Mouse (Mus musculus): ENCODE measurements around the gene Pdcl2. TPM values are rescaled to one million over a fixed set of nuclear protein-coding genes. Genes with fewer than 3 reads are reported as not detected.
A peak's percentile ranks its signal among the peaks of the same experiment; 100 is the strongest.

Gene Pdcl2
- total RNA-seq, 1 experiment: 2.0 TPM

- TF ChIP-seq ZNF384 (IDR thresholded peaks at IDR 0.05; ENCODE audit: low read depth, low read length): no peak
- TF ChIP-seq CHD2 (IDR thresholded peaks at IDR 0.05; ENCODE audit: low read depth, low read length): peak; percentile 62
- Histone ChIP-seq H3K9ac (ENCODE audit: insufficient read depth, low read depth, low read length, poor library complexity, severe bottlenecking) (no peak overlapping the region), H3K4me3 (ENCODE audit: insufficient read depth in 1 of 2, low read depth in 1 of 2, low read length in 2 of 2, poor library complexity in 1 of 2, severe bottlenecking in 1 of 2) (no peak overlapping the region), H3K9me3 (ENCODE audit: control insufficient read depth, insufficient read depth, low read depth, low read length) (no peaks in the 10 kb centered on the region), H3K36me3 (ENCODE audit: control insufficient read depth, insufficient read depth, low read length, poor library complexity, severe bottlenecking) (peaks cover under 1% of the 10 kb centered on the region; the same call in 1 of the 2 replicates), H3K4me1 (ENCODE audit: control insufficient read depth in 2 of 2, insufficient read depth in 2 of 2, low read length in 2 of 2, poor library complexity in 1 of 2) (peaks cover 13 to 20% of the 10 kb centered on the region in 2 experiments), H3K27ac (ENCODE audit: insufficient read depth, low read depth, low read length, poor library complexity, severe bottlenecking) (no peak overlapping the region)
- in situ Hi-C loops (cut with MboI; ENCODE audit: low sequenced_read_pairs in 2 of 2, unreplicated experiment in 2 of 2): no loop called here
- DNase-seq (ENCODE audit: low read depth, low spot score): peak; percentile 91
These were observed 45.3 kb downstream of the Pdcl2 start for GRCm38 (mm10) chr5:76285699-76286098.

- no peak overlapping the region for H3K27ac ChIP-seq (ENCODE audit: insufficient read depth, low read depth, low read length, poor library complexity, severe bottlenecking)
- H3K4me1 ChIP-seq (ENCODE audit: control insufficient read depth in 2 of 2, insufficient read depth in 2 of 2, low read length in 2 of 2, poor library complexity in 1 of 2): peaks cover 10 to 20% of the 10 kb centered on the region in 2 experiments
- H3K9ac ChIP-seq (ENCODE audit: insufficient read depth, low read depth, low read length, poor library complexity, severe bottlenecking): no peak overlapping the region
- no peak overlapping the region for H3K4me3 ChIP-seq (ENCODE audit: insufficient read depth in 1 of 2, low read depth in 1 of 2, low read length in 2 of 2, poor library complexity in 1 of 2, severe bottlenecking in 1 of 2)
- peaks cover 3% of the 10 kb centered on the region; the same call in 1 of the 2 replicates for H3K36me3 ChIP-seq (ENCODE audit: control insufficient read depth, insufficient read depth, low read length, poor library complexity, severe bottlenecking)
- in situ Hi-C loops (cut with MboI; ENCODE audit: low sequenced_read_pairs in 2 of 2, unreplicated experiment in 2 of 2): no loop called here
- no peak for DNase-seq (ENCODE audit: low read depth, low spot score)
- TF ChIP-seq ZC3H11A (IDR thresholded peaks at IDR 0.05; ENCODE audit: borderline replicate concordance, low read depth, low read length) (no peak), HCFC1 (IDR thresholded peaks at IDR 0.05; ENCODE audit: borderline replicate concordance, insufficient read depth, low read length) (no peak), MAFK (IDR thresholded peaks at IDR 0.05; ENCODE audit: insufficient read depth, low read depth, low read length) (no peak), CHD2 (IDR thresholded peaks at IDR 0.05; ENCODE audit: low read depth, low read length) (no peak), ZNF384 (IDR thresholded peaks at IDR 0.05; ENCODE audit: low read depth, low read length) (no peak)
- H3K9me3 ChIP-seq (ENCODE audit: control insufficient read depth, insufficient read depth, low read depth, low read length): peaks cover 3% of the 10 kb centered on the region
These were observed 47.1 kb downstream of the Pdcl2 start for GRCm38 (mm10) chr5:76283890-76284289.

- TF ChIP-seq MAFK (IDR thresholded peaks at IDR 0.05; ENCODE audit: insufficient read depth, low read depth, low read length): no peak
- TF ChIP-seq HCFC1 (IDR thresholded peaks at IDR 0.05; ENCODE audit: borderline replicate concordance, insufficient read depth, low read length): no peak
- no peak for TF ChIP-seq ZNF384 (IDR thresholded peaks at IDR 0.05; ENCODE audit: low read depth, low read length)
- TF ChIP-seq ZC3H11A (IDR thresholded peaks at IDR 0.05; ENCODE audit: borderline replicate concordance, low read depth, low read length): no peak
- no peak for TF ChIP-seq CHD2 (IDR thresholded peaks at IDR 0.05; ENCODE audit: low read depth, low read length)
- DNase-seq (ENCODE audit: low read depth, low spot score): no peak
- no peak overlapping the region for H3K9ac ChIP-seq (ENCODE audit: insufficient read depth, low read depth, low read length, poor library complexity, severe bottlenecking)
These were observed 56.0 kb downstream of the Pdcl2 start for GRCm38 (mm10) chr5:76274977-76275376.

More at GRCm38 (mm10) chr5:76274977-76275376, 56.0 kb downstream of the Pdcl2 start:
- Histone ChIP-seq H3K27ac (ENCODE audit: insufficient read depth, low read depth, low read length, poor library complexity, severe bottlenecking) (no peak overlapping the region), H3K9me3 (ENCODE audit: control insufficient read depth, insufficient read depth, low read depth, low read length) (peaks cover 7% of the 10 kb centered on the region), H3K4me3 (ENCODE audit: insufficient read depth in 1 of 2, low read depth in 1 of 2, low read length in 2 of 2, poor library complexity in 1 of 2, severe bottlenecking in 1 of 2) (no peak overlapping the region), H3K36me3 (ENCODE audit: control insufficient read depth, insufficient read depth, low read length, poor library complexity, severe bottlenecking) (no peaks in the 10 kb centered on the region), H3K4me1 (ENCODE audit: control insufficient read depth in 2 of 2, insufficient read depth in 2 of 2, low read length in 2 of 2, poor library complexity in 1 of 2) (no peaks in the 10 kb centered on the region)
- in situ Hi-C loops (cut with MboI; ENCODE audit: low sequenced_read_pairs in 2 of 2, unreplicated experiment in 2 of 2): no loop called here

Other genes with a start within 250 kb of the Pdcl2 start
- 13.7 and 17.3 TPM in 2 replicates for gene Srd5a3, start 190.9 kb downstream of the Pdcl2 start, total RNA-seq (2012; rRNA removed)
- gene Tmem165, start 147.3 kb downstream of the Pdcl2 start, total RNA-seq (2012; rRNA removed): 104 and 150 TPM in 2 replicates
- 16.4 and 16.8 TPM in 2 replicates for gene Clock, start 26.4 kb downstream of the Pdcl2 start, total RNA-seq (2012; rRNA removed)
- gene Nmu, start 32.6 kb upstream of the Pdcl2 start, total RNA-seq (2012; rRNA removed): 0.54 and 0.79 TPM in 2 replicates
- not detected in 2 replicates for gene Gm7271, start 152.9 kb upstream of the Pdcl2 start, total RNA-seq (2012; rRNA removed)
- 58.1 and 74.3 TPM in 2 replicates for gene Exoc1, start 198.2 kb upstream of the Pdcl2 start, total RNA-seq (2012; rRNA removed)

Data from ES-E14 (cell line).